Mouse (Mus musculus) liver, adult 2 months (tissue): ENCODE results near the gene BC107364. TPM values are rescaled to one million over a fixed set of nuclear protein-coding genes. Genes with fewer than 3 reads are reported as not detected.
A peak's percentile ranks its signal among the peaks of the same experiment; 100 is the strongest.
"Not testable (repeated sequence)": the region's sequence is repeated elsewhere in the genome, so short reads cannot be mapped to it uniquely, and the experiment has no call there.

Source experiments
- DNase-seq: peaks from one replicate; pipeline ENCODE4 v3.0.0-alpha.2; 2011; ENCODE audit warnings: low read depth, low spot score; ENCODE audit errors: extremely low read depth
- H3K27ac ChIP-seq: fragments of 200-500 bp; replicated peaks from 2 replicates; pipeline ENCODE4 v1.5.1; 2012; ENCODE audit warnings: low read depth, mild to moderate bottlenecking, control low read depth, inconsistent platforms, low read length; ENCODE audit not compliant: insufficient read depth
- H3K27me3 ChIP-seq: fragments of 200-500 bp; 2 replicates; pipeline ENCODE4 v1.6.1; 2012; ENCODE audit warnings: mild to moderate bottlenecking, moderate library complexity, low read length, inconsistent platforms; ENCODE audit not compliant: control insufficient read depth, insufficient read depth
- H3K36me3 ChIP-seq: fragments of 200-500 bp; 2 replicates; pipeline ENCODE4 v1.6.1; 2012; ENCODE audit warnings: low read length, inconsistent platforms; ENCODE audit not compliant: control insufficient read depth, insufficient read depth
- H3K4me1 ChIP-seq: fragments of 200-500 bp; 2 replicates; pipeline ENCODE4 v1.6.1; 2011; ENCODE audit warnings: low read length; ENCODE audit not compliant: control insufficient read depth, insufficient read depth
- H3K4me3 ChIP-seq: fragments of 200-500 bp; 2 replicates; pipeline ENCODE4 v1.5.1; 2011; ENCODE audit warnings: low read depth, mild to moderate bottlenecking, control low read depth, low read length, moderate library complexity; ENCODE audit not compliant: insufficient read depth
- H3K79me2 ChIP-seq: fragments of 200-500 bp; 2 replicates; pipeline ENCODE4 v1.6.1; 2012; ENCODE audit warnings: inconsistent platforms, mild to moderate bottlenecking, low read length, moderate library complexity; ENCODE audit not compliant: control insufficient read depth, insufficient read depth
- H3K9ac ChIP-seq: fragments of 200-500 bp; 2 replicates; pipeline ENCODE4 v1.6.1; 2012; ENCODE audit warnings: low read depth, mild to moderate bottlenecking, control low read depth, inconsistent platforms, low read length
- CTCF ChIP-seq: fragments of 200-500 bp; IDR thresholded peaks from 2 replicates; pipeline ENCODE4 v1.5.1; 2011; ENCODE audit warnings: low read depth, low read length, control low read depth
- POLR2A ChIP-seq: fragments of 200-500 bp; IDR thresholded peaks from 2 replicates; pipeline ENCODE4 v1.6.1; 2011; ENCODE audit warnings: low read length, control low read depth; ENCODE audit not compliant: insufficient read depth; ENCODE audit errors: extremely low read depth
- WGBS: fragments of 180-500 bp; shearing (Covaris S2); methylation state at CpG from one replicate; pipeline ENCODE4 v1.1.7; 2018; 5-methylcytosine and 5-hydroxymethylcytosine counted together
- polyA plus RNA-seq: library from polyadenylated mRNA; depleted of rRNA; stranded (reverse); fragments of >200 nt; gene quantifications from 2 replicates; pipeline ENCODE4 v1.2.3, GENCODE M21; 2012
- total RNA-seq: library from RNA; depleted of rRNA; stranded (reverse); fragments of >200 nt; gene quantifications from 2 replicates; pipeline ENCODE4 v1.2.3, GENCODE M21; 2014

The BC107364 gene
- total and polyA plus RNA-seq, 2 experiments, result not detected

- H3K4me1 ChIP-seq, result peaks cover 6% of the 10 kb centered on the region; the same call in 1 of the 2 replicates
- no peak for DNase-seq
- WGBS, result 91% methylated on average over 3 of the region's 3 CpGs
Observed at GRCm38 (mm10) chr3:96411821-96412220, 40.3 kb downstream of the BC107364 start.

DNA sequence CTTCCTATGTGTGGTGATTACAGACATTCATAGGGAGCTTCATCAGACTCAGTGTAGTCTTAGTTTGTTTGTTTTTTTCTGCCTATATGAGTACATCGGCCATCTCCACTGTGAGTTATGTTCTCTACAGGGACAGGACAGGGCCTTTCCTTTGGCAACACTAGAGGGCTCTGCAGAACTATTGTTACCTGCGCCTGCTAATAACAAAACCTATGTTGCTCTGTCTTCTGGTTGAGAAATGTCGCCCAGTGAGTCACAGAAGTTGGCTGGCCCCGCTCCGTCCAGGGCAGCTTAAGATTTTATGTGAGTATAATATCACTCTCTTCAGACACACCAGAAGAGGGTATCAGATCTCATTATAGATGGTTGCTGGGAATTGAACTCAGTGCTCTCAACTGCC is 41.1 kb downstream of the BC107364 start:
- no peak overlapping the region for H3K9ac ChIP-seq
- 0 out of 2 replicates have a peak, but pooled peaks cover 3% of the 10 kb centered on the region for H3K27me3 ChIP-seq
- no peak for DNase-seq
- no peak for TF ChIP-seq POLR2A
- peaks cover 6% of the 10 kb centered on the region; the same call in 1 of the 2 replicates for H3K4me1 ChIP-seq
- no peaks in the 10 kb centered on the region for H3K79me2 ChIP-seq
- H3K36me3 ChIP-seq, result no peaks in the 10 kb centered on the region
- H3K4me3 ChIP-seq, result no peak overlapping the region
- WGBS, result 82% methylated on average over 5 of the region's 5 CpGs
- H3K27ac ChIP-seq, result no peak overlapping the region

More at GRCm38 (mm10) chr3:96411821-96412220, 40.3 kb downstream of the BC107364 start:
- H3K27ac ChIP-seq, result no peak overlapping the region
- H3K4me3 ChIP-seq, result no peak overlapping the region
- no peak overlapping the region for H3K9ac ChIP-seq
- H3K36me3 ChIP-seq, result no peaks in the 10 kb centered on the region
- no peaks in the 10 kb centered on the region for H3K79me2 ChIP-seq
- no peak for TF ChIP-seq CTCF
- TF ChIP-seq POLR2A, result no peak
- no peaks in the 10 kb centered on the region for H3K27me3 ChIP-seq

GRCm38 (mm10) chr3:96409701-96410246 is 42.3 kb downstream of the BC107364 start:
- H3K9ac ChIP-seq, result no peak overlapping the region

GRCm38 (mm10) chr3:96408111-96408510 is 44.0 kb downstream of the BC107364 start:
- not testable (repeated sequence) for H3K9ac ChIP-seq, DNase-seq, H3K27ac ChIP-seq, H3K4me1 ChIP-seq, H3K36me3 ChIP-seq, H3K4me3 ChIP-seq, H3K79me2 ChIP-seq
- 95% methylated on average over 10 of the region's 10 CpGs for WGBS
- H3K27me3 ChIP-seq, result peaks cover 15% of the 10 kb centered on the region; the same call in 1 of the 2 replicates

More at GRCm38 (mm10) chr3:96409701-96410246, 42.3 kb downstream of the BC107364 start:
- 5% methylated on average over 31 of the region's 31 CpGs for WGBS
- Histone ChIP-seq H3K4me3 (peak overlapping the region; percentile 32; the same call in 1 of the 2 replicates), H3K27ac (no peak overlapping the region), H3K36me3 (no peaks in the 10 kb centered on the region), H3K27me3 (0 out of 2 replicates have a peak, but pooled peaks cover 6% of the 10 kb centered on the region), H3K4me1 (peaks cover 6% of the 10 kb centered on the region; the same call in 1 of the 2 replicates), H3K79me2 (no peaks in the 10 kb centered on the region)
- peak; percentile 69 for DNase-seq
- no peak for TF ChIP-seq POLR2A
- TF ChIP-seq CTCF, result no peak

GRCm38 (mm10) chr3:96405541-96406503 is 46.3 kb downstream of the BC107364 start:
- Histone ChIP-seq H3K36me3 (no peaks in the 10 kb centered on the region), H3K27me3 (peaks cover 25% of the 10 kb centered on the region), H3K4me1 (peaks cover 6% of the 10 kb centered on the region; the same call in 1 of the 2 replicates), H3K4me3 (no peak overlapping the region), H3K79me2 (no peaks in the 10 kb centered on the region), H3K27ac (no peak overlapping the region), H3K9ac (no peak overlapping the region)
- 56% methylated on average over 32 of the region's 32 CpGs for WGBS
- TF ChIP-seq POLR2A (no peak), CTCF (no peak)
- DNase-seq, result no peak
